Mouse (Mus musculus) urinary bladder, postnatal 36 days (tissue): ENCODE data around the gene Tbc1d7.

Experiments
- DNase-seq, 2 experiments: peaks; one replicate each; pipeline ENCODE4 v3.0.0; 2022; ENCODE audit warnings: low spot score in 2 of 2, mixed read lengths in 1 of 2

Gene Tbc1d7

GRCm38 (mm10) chr13:43171020-43171710, at the start of gene Tbc1d7:
Gene Tbc1d7, minus strand, starts transcription at chr13:43171501.
- DNase-seq: peak; percentile 97 to 98

- DNase-seq: no peak
Measured at GRCm38 (mm10) chr13:43220635-43221034, 49.3 kb upstream of the Tbc1d7 start.

GRCm38 (mm10) chr13:43218764-43219163, 47.5 kb upstream of the Tbc1d7 start:
- DNase-seq: no peak

- DNase-seq: no peak
Measured at GRCm38 (mm10) chr13:43218284-43218683, 47.0 kb upstream of the Tbc1d7 start.

GRCm38 (mm10) chr13:43217686-43218085, 46.4 kb upstream of the Tbc1d7 start:
- DNase-seq: no peak

- no peak for DNase-seq
Measured at GRCm38 (mm10) chr13:43217059-43217458, 45.8 kb upstream of the Tbc1d7 start.

- no peak for DNase-seq
Measured at GRCm38 (mm10) chr13:43215994-43216706, 44.8 kb upstream of the Tbc1d7 start.

- no peak for DNase-seq
Measured at GRCm38 (mm10) chr13:43215144-43215993, 44.1 kb upstream of the Tbc1d7 start.

GRCm38 (mm10) chr13:43212338-43212737, 41.0 kb upstream of the Tbc1d7 start:
- DNase-seq: peak; percentile 47 to 53

- DNase-seq: no peak
Measured at GRCm38 (mm10) chr13:43210956-43211355, 39.7 kb upstream of the Tbc1d7 start.

GRCm38 (mm10) chr13:43209560-43209959, 38.3 kb upstream of the Tbc1d7 start:
- no peak for DNase-seq

GRCm38 (mm10) chr13:43208914-43209439, 37.7 kb upstream of the Tbc1d7 start:
- DNase-seq: no peak

- DNase-seq: no peak
Measured at GRCm38 (mm10) chr13:43206118-43206683, 34.9 kb upstream of the Tbc1d7 start.

- no peak for DNase-seq
Measured at GRCm38 (mm10) chr13:43203641-43204040, 32.3 kb upstream of the Tbc1d7 start.

GRCm38 (mm10) chr13:43203234-43203633, 31.9 kb upstream of the Tbc1d7 start:
- no peak for DNase-seq

- no peak for DNase-seq
Measured at GRCm38 (mm10) chr13:43202351-43202750, 31.1 kb upstream of the Tbc1d7 start.

GRCm38 (mm10) chr13:43201033-43201432, 29.7 kb upstream of the Tbc1d7 start:
- no peak for DNase-seq

- DNase-seq: no peak
Measured at GRCm38 (mm10) chr13:43200473-43200872, 29.2 kb upstream of the Tbc1d7 start.

- no peak for DNase-seq
Measured at GRCm38 (mm10) chr13:43199749-43200148, 28.4 kb upstream of the Tbc1d7 start.

GRCm38 (mm10) chr13:43199282-43199681, 28.0 kb upstream of the Tbc1d7 start:
- DNase-seq: no peak

GRCm38 (mm10) chr13:43197187-43197586, 25.9 kb upstream of the Tbc1d7 start:
- DNase-seq: no peak

- no peak for DNase-seq
Measured at GRCm38 (mm10) chr13:43196000-43196399, 24.7 kb upstream of the Tbc1d7 start.
